Mouse (Mus musculus): ENCODE data around the gene Tmem45a2. TPM values are rescaled to one million over a fixed set of nuclear protein-coding genes. Genes with fewer than 3 reads are reported as not detected.

Gene Tmem45a2
- 0.11 and 0.15 TPM in 2 replicates for polyA plus RNA-seq (2015; fragmentation: Nextera tagmentation; extraction: Ambion mirVana)

- no peak within 1 kb of the TSS for H3K4me2 ChIP-seq
- no peak for ATAC-seq (replicated peaks; ENCODE audit: insufficient number of reproducible peaks, insufficient read depth, low FRiP score, low read depth)
- no peaks in the 10 kb centered on the region for H3K27me3 ChIP-seq
- no peaks in the 10 kb centered on the region for H3K4me1 ChIP-seq (replicated peaks)
- no peak within 1 kb of the TSS for H3K9ac ChIP-seq
- H3K4me3 ChIP-seq, result no peak within 1 kb of the TSS
- H3K9me3 ChIP-seq (replicated peaks), result no peaks in the 10 kb centered on the region
- 89% methylated on average over 5 of the region's 5 CpGs for WGBS
- no peaks in the 10 kb centered on the region for H3K36me3 ChIP-seq
- no peak within 1 kb of the TSS for H3K27ac ChIP-seq
Measured at GRCm38 (mm10) chr16:57071132-57071639, at the start of gene Tmem45a2. Gene Tmem45a2, minus strand, starts transcription at chr16:57071372.

- H3K9ac ChIP-seq, result no peak overlapping the region
- WGBS, result 74% methylated on average over 2 of the region's 2 CpGs
- no peak overlapping the region for H3K4me2 ChIP-seq
- no peaks in the 10 kb centered on the region for H3K9me3 ChIP-seq (replicated peaks)
- H3K4me3 ChIP-seq, result no peak overlapping the region
- no peak for ATAC-seq (replicated peaks; ENCODE audit: insufficient number of reproducible peaks, insufficient read depth, low FRiP score, low read depth)
- no peak overlapping the region for H3K27ac ChIP-seq
- no peaks in the 10 kb centered on the region; the same call in 1 of the 2 replicates for H3K27me3 ChIP-seq
- no peaks in the 10 kb centered on the region for H3K36me3 ChIP-seq
- peaks cover 3% of the 10 kb centered on the region for H3K4me1 ChIP-seq (replicated peaks)
Measured at GRCm38 (mm10) chr16:57117562-57117961, 46.4 kb upstream of the Tmem45a2 start.

GRCm38 (mm10) chr16:57116066-57116465, 44.9 kb upstream of the Tmem45a2 start:
- H3K9ac ChIP-seq, result no peak overlapping the region
- H3K27me3 ChIP-seq, result no peaks in the 10 kb centered on the region; the same call in 1 of the 2 replicates
- no peak overlapping the region for H3K4me3 ChIP-seq
- H3K4me1 ChIP-seq (replicated peaks), result 0 out of 2 replicates have a peak, but pooled peaks cover 2% of the 10 kb centered on the region
- no peak overlapping the region for H3K27ac ChIP-seq
- no peaks in the 10 kb centered on the region for H3K9me3 ChIP-seq (replicated peaks)
- ATAC-seq (replicated peaks; ENCODE audit: insufficient number of reproducible peaks, insufficient read depth, low FRiP score, low read depth), result no peak
- no peaks in the 10 kb centered on the region for H3K36me3 ChIP-seq
- no peak overlapping the region for H3K4me2 ChIP-seq

GRCm38 (mm10) chr16:57106185-57106960, 35.2 kb upstream of the Tmem45a2 start:
- Histone ChIP-seq H3K27me3 (no peaks in the 10 kb centered on the region), H3K4me2 (no peak overlapping the region), H3K4me3 (no peak overlapping the region), H3K36me3 (no peaks in the 10 kb centered on the region), H3K9me3 (replicated peaks) (no peaks in the 10 kb centered on the region), H3K9ac (no peak overlapping the region), H3K4me1 (replicated peaks) (no peaks in the 10 kb centered on the region), H3K27ac (no peak overlapping the region)
- no peak for ATAC-seq (replicated peaks; ENCODE audit: insufficient number of reproducible peaks, insufficient read depth, low FRiP score, low read depth)
- whole genome bisulfite sequencing, result 71% methylated on average over 5 of the region's 5 CpGs

GRCm38 (mm10) chr16:57101174-57101573, 30.0 kb upstream of the Tmem45a2 start:
- H3K4me2 ChIP-seq, result no peak overlapping the region
- WGBS, result 89% methylated on average over 1 of the region's 1 CpGs

GRCm38 (mm10) chr16:57099572-57100237, 28.5 kb upstream of the Tmem45a2 start:
- Histone ChIP-seq H3K9me3 (replicated peaks) (no peaks in the 10 kb centered on the region), H3K36me3 (no peaks in the 10 kb centered on the region), H3K4me3 (no peak overlapping the region), H3K27me3 (no peaks in the 10 kb centered on the region), H3K4me1 (replicated peaks) (no peaks in the 10 kb centered on the region), H3K4me2 (no peak overlapping the region), H3K9ac (no peak overlapping the region), H3K27ac (no peak overlapping the region)
- ATAC-seq (replicated peaks; ENCODE audit: insufficient number of reproducible peaks, insufficient read depth, low FRiP score, low read depth), result no peak
- 63% methylated on average over 5 of the region's 5 CpGs for WGBS

More at GRCm38 (mm10) chr16:57101174-57101573, 30.0 kb upstream of the Tmem45a2 start:
- Histone ChIP-seq H3K4me3 (no peak overlapping the region), H3K27ac (no peak overlapping the region), H3K9ac (no peak overlapping the region), H3K36me3 (no peaks in the 10 kb centered on the region), H3K9me3 (replicated peaks) (no peaks in the 10 kb centered on the region), H3K27me3 (no peaks in the 10 kb centered on the region), H3K4me1 (replicated peaks) (no peaks in the 10 kb centered on the region)
- ATAC-seq (replicated peaks; ENCODE audit: insufficient number of reproducible peaks, insufficient read depth, low FRiP score, low read depth), result no peak

- no peak overlapping the region for H3K9ac ChIP-seq
- H3K4me2 ChIP-seq, result no peak overlapping the region
- H3K4me3 ChIP-seq, result no peak overlapping the region
- no peak overlapping the region for H3K27ac ChIP-seq
- no peaks in the 10 kb centered on the region for H3K9me3 ChIP-seq (replicated peaks)
- H3K27me3 ChIP-seq, result no peaks in the 10 kb centered on the region
- H3K36me3 ChIP-seq, result no peaks in the 10 kb centered on the region
- H3K4me1 ChIP-seq (replicated peaks), result no peaks in the 10 kb centered on the region
- 60% methylated on average over 7 of the region's 7 CpGs for WGBS
- ATAC-seq (replicated peaks; ENCODE audit: insufficient number of reproducible peaks, insufficient read depth, low FRiP score, low read depth), result no peak
Measured at GRCm38 (mm10) chr16:57098468-57099144, 27.4 kb upstream of the Tmem45a2 start.

- 62% methylated on average over 6 of the region's 6 CpGs for WGBS
- Histone ChIP-seq H3K4me3 (no peak overlapping the region), H3K4me1 (replicated peaks) (no peaks in the 10 kb centered on the region), H3K9ac (no peak overlapping the region), H3K27ac (no peak overlapping the region), H3K36me3 (no peaks in the 10 kb centered on the region), H3K9me3 (replicated peaks) (no peaks in the 10 kb centered on the region), H3K27me3 (no peaks in the 10 kb centered on the region), H3K4me2 (no peak overlapping the region)
- ATAC-seq (replicated peaks; ENCODE audit: insufficient number of reproducible peaks, insufficient read depth, low FRiP score, low read depth), result no peak
Measured at GRCm38 (mm10) chr16:57092911-57093605, 21.9 kb upstream of the Tmem45a2 start.

GRCm38 (mm10) chr16:57092460-57092859, 21.3 kb upstream of the Tmem45a2 start:
- no peak overlapping the region for H3K4me2 ChIP-seq
- H3K4me1 ChIP-seq (replicated peaks), result no peaks in the 10 kb centered on the region
- no peak for ATAC-seq (replicated peaks; ENCODE audit: insufficient number of reproducible peaks, insufficient read depth, low FRiP score, low read depth)
- H3K36me3 ChIP-seq, result no peaks in the 10 kb centered on the region
- no peaks in the 10 kb centered on the region for H3K27me3 ChIP-seq
- 43% methylated on average over 4 of the region's 4 CpGs for WGBS
- no peak overlapping the region for H3K4me3 ChIP-seq
- no peak overlapping the region for H3K9ac ChIP-seq
- H3K27ac ChIP-seq, result no peak overlapping the region
- H3K9me3 ChIP-seq (replicated peaks), result no peaks in the 10 kb centered on the region

GRCm38 (mm10) chr16:57079577-57079976, 8.4 kb upstream of the Tmem45a2 start:
- H3K4me1 ChIP-seq (replicated peaks), result no peaks in the 10 kb centered on the region
- no peaks in the 10 kb centered on the region for H3K36me3 ChIP-seq
- WGBS, result 65% methylated on average over 4 of the region's 4 CpGs
- H3K27ac ChIP-seq, result no peak overlapping the region
- H3K9me3 ChIP-seq (replicated peaks), result no peaks in the 10 kb centered on the region
- ATAC-seq (replicated peaks; ENCODE audit: insufficient number of reproducible peaks, insufficient read depth, low FRiP score, low read depth), result no peak
- no peak overlapping the region for H3K4me2 ChIP-seq
- no peak overlapping the region for H3K9ac ChIP-seq
- no peaks in the 10 kb centered on the region for H3K27me3 ChIP-seq
- no peak overlapping the region for H3K4me3 ChIP-seq

- no peak for ATAC-seq (replicated peaks; ENCODE audit: insufficient number of reproducible peaks, insufficient read depth, low FRiP score, low read depth)
- WGBS, result 64% methylated on average over 7 of the region's 7 CpGs
- Histone ChIP-seq H3K4me3 (no peak overlapping the region), H3K36me3 (no peaks in the 10 kb centered on the region), H3K9me3 (replicated peaks) (no peaks in the 10 kb centered on the region), H3K27me3 (no peaks in the 10 kb centered on the region), H3K4me2 (no peak overlapping the region), H3K9ac (no peak overlapping the region), H3K27ac (no peak overlapping the region), H3K4me1 (replicated peaks) (no peaks in the 10 kb centered on the region)
Measured at GRCm38 (mm10) chr16:57075986-57076385, 4.8 kb upstream of the Tmem45a2 start.
